Mouse (Mus musculus) embryonic facial prominence, embryonic 11.5 days (tissue): ENCODE results near the gene Cdkal1. TPM values are rescaled to one million over a fixed set of nuclear protein-coding genes. Genes with fewer than 3 reads are reported as not detected.

Experiments
- ATAC-seq: fragments of 200-750 bp; cut with Nextera tagmentation; replicated peaks from 2 replicates; pipeline ENCODE4 v1.8.0; 2017; ENCODE audit warnings: low read depth; ENCODE audit not compliant: insufficient number of reproducible peaks, low FRiP score, low TSS enrichment
- DNase-seq: peaks from one replicate; pipeline ENCODE4 v3.0.0-alpha.2; 2015; ENCODE audit warnings: low spot score
- H3K27ac ChIP-seq: fragments of 300-500 bp; sonication (generic); replicated peaks from 2 replicates; pipeline ENCODE4 v1.5.1; 2014; ENCODE audit warnings: mild to moderate bottlenecking, low read depth, low read length, control low read depth
- H3K27me3 ChIP-seq: fragments of 300-500 bp; sonication (generic); 2 replicates; pipeline ENCODE4 v1.6.1; 2014; ENCODE audit warnings: mild to moderate bottlenecking, low read length, moderate library complexity, mixed read lengths; ENCODE audit not compliant: control insufficient read depth, insufficient read depth
- H3K36me3 ChIP-seq: fragments of 300-500 bp; sonication (generic); replicated peaks from 2 replicates; pipeline ENCODE4 v1.6.1; 2014; ENCODE audit warnings: low read depth, mild to moderate bottlenecking, low read length, moderate library complexity, mixed read lengths; ENCODE audit not compliant: control insufficient read depth, insufficient read depth
- H3K4me1 ChIP-seq: fragments of 300-500 bp; sonication (generic); 2 replicates; pipeline ENCODE4 v1.6.1; 2014; ENCODE audit warnings: low read length, mixed read lengths; ENCODE audit not compliant: control insufficient read depth, insufficient read depth
- H3K4me2 ChIP-seq: fragments of 300-500 bp; sonication (generic); 2 replicates; pipeline ENCODE4 v1.6.1; 2014; ENCODE audit warnings: low read depth, mild to moderate bottlenecking, control low read depth, low read length, moderate library complexity
- H3K4me3 ChIP-seq: fragments of 300-500 bp; sonication (generic); 2 replicates; pipeline ENCODE4 v1.5.1; 2014; ENCODE audit warnings: low read depth, low read length, control low read depth
- H3K9ac ChIP-seq: fragments of 300-500 bp; sonication (generic); replicated peaks from 2 replicates; pipeline ENCODE4 v1.6.1; 2014; ENCODE audit warnings: mild to moderate bottlenecking, control low read depth, low read length
- H3K9me3 ChIP-seq: fragments of 300-500 bp; sonication (generic); replicated peaks from 2 replicates; pipeline ENCODE4 v1.6.1; 2016; ENCODE audit warnings: mild to moderate bottlenecking, low read length, inconsistent platforms, mixed read lengths; ENCODE audit not compliant: control insufficient read depth
- WGBS: fragments of 180-500 bp; shearing (Covaris S2); extraction: QIAGEN DNeasy Blood & Tissue Kit; methylation state at CpG from one replicate; pipeline ENCODE4 v1.1.7; 2014; 5-methylcytosine and 5-hydroxymethylcytosine counted together
- polyA plus RNA-seq: library from polyadenylated mRNA; unstranded; fragments of >200 nt; fragmentation: Nextera tagmentation; extraction: Ambion mirVana; gene quantifications from 2 replicates; pipeline ENCODE4 v1.2.1, GENCODE M21; 2014

Gene Cdkal1
- polyA plus RNA-seq, 1 experiment from 2014 or later: 39.6 TPM

DNA sequence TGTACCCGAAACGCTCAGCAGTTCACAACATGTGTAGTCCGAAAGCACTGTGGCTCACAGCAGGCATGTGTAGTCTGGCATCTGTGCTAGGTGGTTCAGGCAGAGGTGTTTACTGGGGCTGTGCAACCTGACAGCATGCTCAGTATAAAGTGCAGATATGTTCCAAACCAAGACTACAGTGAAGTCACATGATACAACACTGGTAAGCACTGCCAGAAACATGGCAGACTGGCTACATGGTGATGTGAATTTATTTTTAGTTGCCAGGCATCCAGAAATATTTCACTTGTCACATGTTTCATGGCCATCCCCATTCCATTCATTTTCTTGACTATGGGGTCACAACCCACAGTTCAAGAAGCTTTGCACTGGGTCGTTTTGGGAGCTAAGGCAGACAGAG lies 138.9 kb downstream of the Cdkal1 start:
- ATAC-seq: no peak
- no peaks in the 10 kb centered on the region for H3K36me3 ChIP-seq
- H3K27ac ChIP-seq: no peak overlapping the region
- H3K4me3 ChIP-seq: no peak overlapping the region
- DNase-seq: no peak
- H3K27me3 ChIP-seq: no peaks in the 10 kb centered on the region
- H3K9ac ChIP-seq: no peak overlapping the region
- no peaks in the 10 kb centered on the region for H3K9me3 ChIP-seq
- H3K4me2 ChIP-seq: no peak overlapping the region
- 72% methylated on average over 4 of the region's 4 CpGs for WGBS
- H3K4me1 ChIP-seq: no peaks in the 10 kb centered on the region; the same call in 1 of the 2 replicates

DNA sequence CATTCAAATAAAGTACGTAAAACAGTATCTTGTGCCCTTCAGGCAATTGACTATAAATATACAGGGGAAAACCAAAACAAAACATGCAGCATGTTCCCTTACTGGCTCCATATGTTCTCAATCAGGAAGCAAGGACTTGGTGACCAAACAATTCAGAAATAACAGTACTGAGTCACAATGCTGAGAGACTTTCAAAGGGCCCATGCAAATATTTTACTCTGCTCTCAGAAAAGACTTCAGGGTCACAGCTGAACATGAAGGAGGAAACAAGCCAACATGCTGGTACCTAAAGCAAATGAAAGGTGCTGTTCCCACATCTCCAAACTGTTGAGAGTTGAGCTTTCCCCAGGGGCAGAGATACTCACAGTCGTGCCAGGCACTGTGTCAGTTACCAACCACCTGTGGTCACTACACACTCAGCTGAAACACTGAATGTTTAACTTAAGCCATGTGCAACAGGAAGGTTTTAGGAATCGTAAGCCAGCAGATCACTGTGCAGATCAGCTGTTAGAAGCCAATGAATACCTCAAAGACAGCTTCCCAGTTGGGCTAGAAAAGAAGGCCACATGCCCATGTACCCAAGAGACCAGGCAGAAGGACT lies 140.1 kb downstream of the Cdkal1 start:
- WGBS: 28% methylated on average over 3 of the region's 3 CpGs
- no peaks in the 10 kb centered on the region for H3K9me3 ChIP-seq
- no peaks in the 10 kb centered on the region for H3K36me3 ChIP-seq
- H3K9ac ChIP-seq: no peak overlapping the region
- H3K4me1 ChIP-seq: no peaks in the 10 kb centered on the region; the same call in 1 of the 2 replicates
- H3K4me2 ChIP-seq: no peak overlapping the region
- DNase-seq (peak; percentile 40), ATAC-seq (no peak)
- H3K4me3 ChIP-seq: no peak overlapping the region
- no peaks in the 10 kb centered on the region for H3K27me3 ChIP-seq
- H3K27ac ChIP-seq: peak overlapping the region; percentile 29; the same call in 1 of the 2 replicates

DNA sequence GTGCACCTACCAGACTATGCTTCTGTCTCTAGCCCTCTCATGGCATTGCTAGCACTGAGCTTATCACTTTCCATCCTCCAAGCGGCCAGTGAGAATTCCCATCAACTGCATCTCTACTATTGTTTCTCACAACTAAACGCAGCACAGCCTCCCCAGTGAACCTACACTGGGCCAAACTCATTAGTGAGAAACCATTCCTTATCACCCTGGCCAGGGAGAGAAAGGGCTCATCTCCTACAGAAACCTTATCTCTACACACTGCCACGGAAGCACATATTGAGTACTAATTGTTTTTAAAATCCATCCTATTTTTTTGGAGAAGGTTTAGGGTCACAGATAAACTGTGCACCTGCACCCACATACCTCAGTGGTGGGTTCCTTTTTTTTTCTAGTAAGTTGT lies 147.9 kb downstream of the Cdkal1 start:
- ATAC-seq (no peak), DNase-seq (no peak)
- Histone ChIP-seq H3K36me3 (no peaks in the 10 kb centered on the region), H3K4me3 (no peak overlapping the region), H3K4me2 (no peak overlapping the region), H3K27me3 (no peaks in the 10 kb centered on the region), H3K27ac (no peak overlapping the region), H3K4me1 (no peaks in the 10 kb centered on the region), H3K9ac (no peak overlapping the region), H3K9me3 (no peaks in the 10 kb centered on the region)
- WGBS: 92% methylated on average over 3 of the region's 3 CpGs

DNA sequence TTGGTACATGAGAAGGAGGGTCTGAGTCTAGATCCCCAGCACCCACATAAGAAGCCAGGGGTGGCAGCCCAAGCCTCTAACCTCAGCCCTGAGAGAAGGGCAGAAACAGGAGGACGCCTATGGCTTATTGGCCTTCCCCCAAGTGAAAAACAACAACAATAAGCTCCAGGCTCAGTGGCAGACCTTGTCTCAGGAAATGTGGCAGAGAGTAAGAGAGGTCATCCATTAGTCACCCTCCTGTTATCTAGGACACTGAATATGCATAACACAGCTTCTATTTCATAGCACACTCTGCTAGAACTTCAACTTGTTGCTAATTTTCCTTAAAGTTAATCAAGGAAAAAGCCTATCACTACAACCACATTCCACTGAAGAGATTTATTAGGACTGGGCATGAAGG lies 154.1 kb downstream of the Cdkal1 start:
- no peak overlapping the region for H3K27ac ChIP-seq
- no peak overlapping the region for H3K9ac ChIP-seq
- no peak for ATAC-seq
- H3K9me3 ChIP-seq: no peaks in the 10 kb centered on the region
- 76% methylated on average over 1 of the region's 1 CpGs for WGBS
- no peaks in the 10 kb centered on the region for H3K36me3 ChIP-seq
- H3K4me2 ChIP-seq: no peak overlapping the region
- H3K4me1 ChIP-seq: no peaks in the 10 kb centered on the region
- DNase-seq: no peak
- H3K27me3 ChIP-seq: no peaks in the 10 kb centered on the region
- H3K4me3 ChIP-seq: no peak overlapping the region

DNA sequence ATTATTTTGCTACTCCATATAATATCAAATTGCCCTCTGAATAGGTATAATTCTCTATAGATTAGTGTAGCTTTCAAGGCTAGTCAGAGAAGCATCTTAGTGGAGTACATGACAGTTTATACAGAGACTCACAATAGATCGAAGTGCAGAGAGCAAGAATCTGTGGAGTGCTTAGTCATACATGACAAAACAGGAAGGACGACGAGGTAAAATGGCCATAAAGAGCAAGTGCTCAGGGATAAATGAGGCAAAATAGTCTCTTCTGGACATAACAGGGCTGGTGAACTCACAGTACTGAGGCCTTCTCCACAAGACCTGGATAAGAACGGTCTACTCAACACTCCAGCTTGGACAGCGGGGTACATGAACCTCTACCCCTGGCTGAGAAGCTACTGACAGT lies 155.6 kb downstream of the Cdkal1 start:
- Histone ChIP-seq H3K4me1 (no peaks in the 10 kb centered on the region), H3K9ac (no peak overlapping the region), H3K27ac (no peak overlapping the region), H3K4me3 (no peak overlapping the region), H3K9me3 (no peaks in the 10 kb centered on the region), H3K4me2 (no peak overlapping the region), H3K36me3 (no peaks in the 10 kb centered on the region), H3K27me3 (no peaks in the 10 kb centered on the region)
- no peak for ATAC-seq
- no peak for DNase-seq
- WGBS: 94% methylated on average over 5 of the region's 5 CpGs

DNA sequence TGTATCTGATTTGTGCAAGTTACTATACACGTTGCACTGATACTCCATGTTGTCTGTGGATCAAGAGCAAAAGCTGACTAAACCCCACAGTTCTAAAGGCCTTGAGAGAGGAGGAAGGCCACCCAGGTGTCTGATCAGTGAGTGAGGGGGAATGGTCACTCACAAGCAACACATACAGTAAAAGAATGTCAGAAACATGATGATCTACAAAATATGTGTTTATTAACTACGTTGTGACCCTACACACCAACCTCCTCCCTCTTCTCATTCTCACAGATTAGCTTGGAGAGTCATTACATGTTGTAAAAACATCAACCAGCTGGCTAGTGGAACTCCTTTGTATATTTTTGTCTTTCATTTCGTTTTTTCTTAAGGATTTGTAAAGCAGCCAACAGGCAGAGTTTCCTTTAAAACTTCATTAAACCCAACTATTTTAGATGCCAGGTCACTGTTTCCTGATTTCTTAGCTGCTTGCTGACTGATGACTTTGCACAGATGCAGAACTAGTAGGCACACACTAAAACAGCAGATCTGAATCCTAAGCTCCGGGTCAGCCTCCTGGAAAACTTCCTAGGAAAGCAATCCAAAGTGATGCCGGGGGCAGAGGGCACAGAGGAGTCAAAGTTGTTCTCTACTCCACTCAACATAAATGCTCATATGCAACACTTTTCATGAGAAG lies 157.0 kb downstream of the Cdkal1 start:
- Histone ChIP-seq H3K9me3 (no peaks in the 10 kb centered on the region), H3K4me1 (no peaks in the 10 kb centered on the region), H3K27ac (no peak overlapping the region), H3K4me2 (no peak overlapping the region), H3K9ac (no peak overlapping the region), H3K4me3 (no peak overlapping the region), H3K27me3 (no peaks in the 10 kb centered on the region), H3K36me3 (no peaks in the 10 kb centered on the region)
- ATAC-seq: no peak
- WGBS: 69% methylated on average over 5 of the region's 5 CpGs
- no peak for DNase-seq

DNA sequence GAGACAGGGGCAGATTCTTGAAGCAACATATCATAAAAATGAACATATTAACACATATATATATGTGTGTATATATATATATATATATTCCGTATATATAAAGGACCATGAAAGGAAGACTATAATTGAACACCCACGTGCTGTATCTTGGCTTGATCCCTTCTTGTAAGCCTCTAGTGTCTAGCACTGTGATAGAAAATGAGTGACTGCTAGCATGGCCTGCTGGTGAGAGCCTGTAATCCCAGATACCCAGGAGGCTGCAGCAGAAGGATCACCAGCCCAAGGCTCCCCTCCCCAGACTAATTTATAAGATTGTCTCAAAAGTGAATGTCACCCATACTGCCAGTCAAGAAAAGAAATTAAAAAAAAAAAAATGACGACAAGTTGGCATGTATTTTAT lies 158.2 kb downstream of the Cdkal1 start:
- Histone ChIP-seq H3K9ac (no peak overlapping the region), H3K9me3 (no peaks in the 10 kb centered on the region), H3K36me3 (no peaks in the 10 kb centered on the region), H3K27ac (no peak overlapping the region), H3K4me1 (no peaks in the 10 kb centered on the region), H3K27me3 (no peaks in the 10 kb centered on the region), H3K4me3 (no peak overlapping the region), H3K4me2 (no peak overlapping the region)
- 88% methylated on average over 3 of the region's 3 CpGs for WGBS
- ATAC-seq (no peak), DNase-seq (no peak)

DNA sequence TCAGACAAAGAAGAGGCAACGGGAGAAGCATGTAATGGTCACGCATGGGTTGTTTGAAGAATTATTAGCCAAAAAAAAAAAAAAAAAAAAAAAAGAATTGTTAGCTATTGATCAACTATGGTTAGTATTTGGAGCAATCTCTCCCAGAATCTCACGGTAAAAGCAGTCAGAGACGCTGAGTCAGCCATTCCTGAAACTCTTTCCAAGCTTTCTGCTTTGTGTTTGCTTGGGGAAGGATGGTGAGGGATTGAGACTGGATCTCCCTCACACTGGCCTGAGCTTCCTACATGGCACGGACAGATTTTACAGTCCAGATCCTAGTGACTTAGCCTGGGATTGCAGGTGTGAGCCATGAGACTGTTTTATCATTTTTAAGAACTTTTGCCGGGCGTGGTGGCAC lies 164.7 kb downstream of the Cdkal1 start:
- H3K4me3 ChIP-seq: no peak overlapping the region
- H3K27ac ChIP-seq: no peak overlapping the region
- no peaks in the 10 kb centered on the region for H3K36me3 ChIP-seq
- 91% methylated on average over 7 of the region's 7 CpGs for WGBS
- no peaks in the 10 kb centered on the region for H3K4me1 ChIP-seq
- no peak overlapping the region for H3K4me2 ChIP-seq
- no peaks in the 10 kb centered on the region for H3K9me3 ChIP-seq
- H3K27me3 ChIP-seq: no peaks in the 10 kb centered on the region
- H3K9ac ChIP-seq: no peak overlapping the region
- ATAC-seq: no peak
- no peak for DNase-seq
